Mouse (Mus musculus): ENCODE data around the gene Pole4. TPM values are rescaled to one million over a fixed set of nuclear protein-coding genes. Genes with fewer than 3 reads are reported as not detected.
A peak's percentile ranks its signal among the peaks of the same experiment; 100 is the strongest.

Gene Pole4
- polyA plus RNA-seq, 1 experiment from 2014 or later: 96.4 TPM

DNA sequence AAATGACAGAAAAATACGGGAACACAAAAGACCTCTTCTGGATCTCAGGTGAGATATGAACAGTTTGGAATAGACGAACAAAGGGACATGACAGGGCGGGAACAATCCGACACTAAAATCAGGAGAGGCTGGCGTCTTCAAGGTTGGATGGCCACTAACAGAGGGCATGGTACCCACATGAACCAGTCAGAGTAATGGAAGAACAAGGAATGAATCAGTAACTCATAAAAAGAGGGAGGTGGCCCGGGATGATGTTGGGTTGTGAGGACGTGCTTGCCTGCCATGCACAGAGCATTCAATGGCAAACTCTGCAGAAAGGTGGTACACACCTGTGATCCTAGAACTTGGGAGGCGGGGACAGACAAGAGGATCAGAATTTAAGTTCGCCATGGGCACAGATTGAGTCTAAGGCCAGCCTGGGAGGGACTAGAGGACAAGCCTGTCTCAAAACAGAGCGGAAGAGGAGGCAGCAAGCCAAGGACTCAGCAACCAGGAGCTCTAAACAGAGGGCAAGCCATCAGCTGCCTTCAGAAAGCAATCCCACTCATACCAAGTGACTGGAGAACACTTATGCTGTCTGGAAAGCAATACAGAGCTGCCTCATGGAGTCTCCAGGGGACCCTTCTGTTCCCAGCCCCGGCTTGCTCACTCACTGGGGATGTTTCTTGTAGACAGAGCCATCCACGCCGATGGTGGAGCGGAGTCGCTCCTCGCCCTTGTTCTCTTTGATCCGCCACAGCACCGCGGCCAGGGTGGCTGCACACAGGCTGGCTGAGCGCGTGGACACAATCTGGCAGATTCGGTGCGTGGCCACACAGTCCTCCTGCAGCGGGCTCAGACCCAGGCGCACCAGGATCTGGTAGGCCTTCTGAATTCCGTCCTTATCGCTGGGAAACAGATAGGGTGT, 32.7 kb upstream of the Pole4 start:
- no peaks in the 10 kb centered on the region for H3K9me3 ChIP-seq (replicated peaks)
- DNase-seq (ENCODE audit: low spot score): no peak
- H3K4me1 ChIP-seq: no peaks in the 10 kb centered on the region
- WGBS: 93% methylated on average over 27 of the region's 27 CpGs
- no peaks in the 10 kb centered on the region for H3K27me3 ChIP-seq (ENCODE audit: low read depth, poor library complexity, severe bottlenecking)
- no peak overlapping the region for H3K4me3 ChIP-seq
- H3K27ac ChIP-seq (replicated peaks): no peak overlapping the region
- peaks cover 90% of the 10 kb centered on the region for H3K36me3 ChIP-seq

DNA sequence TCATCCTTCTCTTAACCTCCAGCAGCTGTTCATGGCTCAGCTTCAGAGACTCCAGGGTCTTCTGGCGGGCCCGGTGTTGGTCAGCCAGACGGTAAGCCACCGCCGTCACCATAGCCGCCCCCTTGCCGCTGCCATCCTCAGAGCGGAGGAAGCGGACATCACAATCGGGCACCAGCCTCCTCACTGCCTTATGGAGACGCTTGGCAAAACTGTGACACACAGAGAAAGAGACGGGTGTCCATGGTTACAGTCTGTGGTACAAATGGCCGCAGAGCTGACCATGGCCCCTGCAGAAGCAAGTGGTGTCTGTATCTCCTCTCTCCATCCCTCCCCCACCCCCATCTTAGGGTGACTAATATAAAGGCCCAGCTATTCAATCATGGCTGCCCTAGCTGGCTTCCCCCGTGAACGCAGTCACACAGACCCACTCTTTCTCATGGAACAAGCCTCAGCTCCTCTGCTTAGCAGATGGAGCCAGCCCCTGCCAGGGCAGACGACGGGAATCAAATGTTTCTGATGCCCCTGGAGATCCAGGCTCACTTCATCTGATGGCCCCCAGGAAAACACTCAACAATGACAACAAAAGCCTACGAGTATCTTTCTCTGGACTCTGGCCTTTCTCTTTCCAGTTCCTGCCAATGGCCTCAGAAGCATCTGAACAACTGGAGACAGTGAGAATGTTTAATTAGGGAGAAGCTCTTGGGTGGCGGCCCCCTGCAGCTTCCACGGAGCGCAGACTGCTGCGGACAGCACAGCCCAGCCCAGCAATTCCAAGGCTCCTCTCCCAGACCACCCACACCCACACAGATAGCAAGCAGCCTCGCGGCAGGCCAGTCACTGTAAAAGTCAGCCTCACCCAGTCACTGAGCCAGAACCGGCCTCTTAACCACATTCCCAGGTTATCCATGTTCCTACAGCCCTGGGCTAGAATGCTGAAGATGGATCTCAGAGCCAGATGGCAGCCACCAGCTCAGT, 31.7 kb upstream of the Pole4 start:
- Histone ChIP-seq H3K4me1 (no peaks in the 10 kb centered on the region), H3K4me3 (no peak overlapping the region), H3K27ac (replicated peaks) (no peak overlapping the region), H3K36me3 (peaks cover 86% of the 10 kb centered on the region), H3K9me3 (replicated peaks) (no peaks in the 10 kb centered on the region), H3K27me3 (ENCODE audit: low read depth, poor library complexity, severe bottlenecking) (no peaks in the 10 kb centered on the region)
- DNase-seq (ENCODE audit: low spot score): no peak
- 90% methylated on average over 25 of the region's 25 CpGs for WGBS

DNA sequence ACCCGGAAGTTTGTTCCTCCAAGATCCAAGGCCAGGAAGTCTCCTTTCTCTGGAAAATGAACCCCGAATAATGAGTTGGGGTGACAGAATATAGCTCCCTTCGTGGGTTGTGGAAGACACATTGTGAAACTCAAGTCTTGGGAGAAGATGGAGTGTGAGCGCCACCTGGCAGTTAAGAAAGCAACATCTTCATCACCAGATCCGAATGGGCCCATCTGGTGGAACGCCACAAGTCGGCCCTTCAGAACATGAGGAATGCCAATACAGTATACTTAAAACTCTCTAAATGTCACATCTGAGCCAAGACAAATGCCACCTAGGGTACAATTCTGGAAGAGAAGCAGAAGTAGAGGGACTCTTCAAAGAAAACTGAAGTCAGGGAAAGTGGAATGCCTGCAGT, 30.2 kb upstream of the Pole4 start:
- Histone ChIP-seq H3K4me3 (no peak overlapping the region), H3K36me3 (peaks cover 89% of the 10 kb centered on the region), H3K27ac (replicated peaks) (no peak overlapping the region), H3K9me3 (replicated peaks) (no peaks in the 10 kb centered on the region), H3K4me1 (no peaks in the 10 kb centered on the region), H3K27me3 (ENCODE audit: low read depth, poor library complexity, severe bottlenecking) (no peaks in the 10 kb centered on the region)
- no peak for DNase-seq (ENCODE audit: low spot score)
- 88% methylated on average over 7 of the region's 7 CpGs for WGBS

DNA sequence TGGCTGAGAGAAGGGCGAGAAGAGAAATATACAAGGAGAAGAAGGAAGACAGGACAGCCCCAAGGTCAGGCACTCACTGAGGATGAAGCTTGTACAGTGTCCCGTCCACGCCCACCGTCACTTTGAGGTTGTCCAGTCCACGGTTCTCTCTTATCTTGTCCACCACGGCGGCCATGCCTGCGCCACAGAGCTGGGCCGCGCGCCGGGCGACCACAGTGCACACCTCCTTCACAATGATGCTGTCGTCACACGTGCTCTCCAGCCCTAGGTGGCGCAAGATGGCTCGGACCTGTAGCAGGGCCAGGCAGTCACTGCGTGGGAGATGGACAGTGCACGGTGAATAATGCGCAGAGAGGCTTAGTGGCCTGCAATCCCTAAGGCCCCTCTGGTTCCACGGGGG, 23.5 kb upstream of the Pole4 start:
- no peaks in the 10 kb centered on the region for H3K27me3 ChIP-seq (ENCODE audit: low read depth, poor library complexity, severe bottlenecking)
- 91% methylated on average over 21 of the region's 21 CpGs for WGBS
- peaks cover 92% of the 10 kb centered on the region for H3K36me3 ChIP-seq
- no peaks in the 10 kb centered on the region for H3K9me3 ChIP-seq (replicated peaks)
- no peak overlapping the region for H3K4me3 ChIP-seq
- no peak for DNase-seq (ENCODE audit: low spot score)
- peaks cover 5% of the 10 kb centered on the region for H3K4me1 ChIP-seq
- H3K27ac ChIP-seq (replicated peaks): no peak overlapping the region

DNA sequence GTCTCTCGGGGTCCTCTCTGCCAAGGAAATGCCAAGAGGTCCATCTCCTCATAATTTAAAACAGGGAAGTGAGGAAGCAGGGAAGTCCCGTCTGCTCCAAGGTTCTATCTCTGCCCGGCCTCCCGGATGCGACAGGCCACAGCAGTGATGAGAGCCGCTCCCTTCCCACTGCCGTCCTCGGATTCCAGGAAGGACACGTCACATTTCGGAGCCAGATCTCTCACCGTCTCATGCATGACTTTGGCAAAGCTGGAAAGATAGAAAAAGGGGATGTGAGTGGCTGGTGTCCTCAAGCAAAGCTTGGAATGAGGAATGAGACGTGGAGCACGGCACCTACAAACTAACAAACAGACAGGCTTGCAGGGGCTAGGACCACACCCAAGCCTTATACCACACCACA, 22.0 kb upstream of the Pole4 start:
- Histone ChIP-seq H3K27me3 (ENCODE audit: low read depth, poor library complexity, severe bottlenecking) (no peaks in the 10 kb centered on the region), H3K9me3 (replicated peaks) (no peaks in the 10 kb centered on the region), H3K27ac (replicated peaks) (no peak overlapping the region), H3K36me3 (peaks cover 85% of the 10 kb centered on the region), H3K4me3 (no peak overlapping the region), H3K4me1 (peaks cover 15% of the 10 kb centered on the region)
- WGBS: 95% methylated on average over 13 of the region's 13 CpGs
- DNase-seq (ENCODE audit: low spot score): no peak

DNA sequence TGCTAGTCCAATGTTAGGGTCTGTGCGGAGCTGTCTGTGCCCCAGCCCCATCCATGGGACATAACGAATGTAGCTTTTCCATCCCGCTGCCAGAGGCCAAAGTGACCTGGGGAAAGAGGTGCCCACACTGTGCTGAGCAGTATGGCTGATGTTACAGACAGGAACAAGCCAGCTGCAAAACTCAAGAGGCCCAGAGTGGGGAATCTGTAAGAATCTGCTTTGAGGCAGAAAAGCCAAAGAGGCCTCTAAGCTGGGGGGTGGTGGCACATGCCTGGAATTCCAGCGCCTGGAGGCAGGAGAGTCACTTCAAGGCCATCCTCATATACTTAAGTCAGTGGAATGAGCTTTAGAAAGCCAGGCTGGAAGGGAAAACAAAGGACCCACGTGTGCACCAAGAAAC, 18.2 kb upstream of the Pole4 start:
- Histone ChIP-seq H3K4me3 (no peak overlapping the region), H3K27ac (replicated peaks) (peak overlapping the region; percentile 76), H3K4me1 (peaks cover 15% of the 10 kb centered on the region), H3K36me3 (peaks cover 46% of the 10 kb centered on the region), H3K27me3 (ENCODE audit: low read depth, poor library complexity, severe bottlenecking) (no peaks in the 10 kb centered on the region), H3K9me3 (replicated peaks) (no peaks in the 10 kb centered on the region)
- peak; percentile 53 for DNase-seq (ENCODE audit: low spot score)
- 47% methylated on average over 5 of the region's 5 CpGs for WGBS

GRCm38 (mm10) chr6:82716126-82716525, 11.0 kb upstream of the Pole4 start:
- H3K27me3 ChIP-seq (ENCODE audit: low read depth, poor library complexity, severe bottlenecking): no peaks in the 10 kb centered on the region
- DNase-seq (ENCODE audit: low spot score): no peak
- no peak overlapping the region for H3K27ac ChIP-seq (replicated peaks)
- no peaks in the 10 kb centered on the region for H3K4me1 ChIP-seq
- no peaks in the 10 kb centered on the region for H3K9me3 ChIP-seq (replicated peaks)
- H3K36me3 ChIP-seq: no peaks in the 10 kb centered on the region
- H3K4me3 ChIP-seq: no peak overlapping the region
- WGBS: 89% methylated on average over 4 of the region's 4 CpGs

DNA sequence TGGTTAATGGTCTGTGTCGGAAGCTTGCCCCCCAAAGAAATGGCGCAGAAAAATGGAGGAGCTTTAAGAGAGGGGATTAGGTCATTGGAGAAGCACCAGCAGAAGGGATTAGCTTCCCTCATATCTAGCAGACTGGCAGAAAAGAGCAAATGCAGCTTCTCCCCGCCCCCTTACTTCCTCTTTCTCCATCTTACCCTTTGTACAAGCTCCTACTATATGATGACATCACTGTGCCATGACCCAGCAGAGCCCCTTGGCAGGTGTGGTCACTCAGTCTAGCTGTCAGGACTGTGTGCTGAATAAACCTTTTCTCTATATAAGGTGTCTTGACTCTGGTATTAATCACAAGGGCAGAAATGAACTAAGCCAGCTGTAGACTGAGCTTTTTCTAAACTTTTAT, 10.5 kb upstream of the Pole4 start:
- Histone ChIP-seq H3K4me1 (no peaks in the 10 kb centered on the region), H3K27ac (replicated peaks) (no peak overlapping the region), H3K27me3 (ENCODE audit: low read depth, poor library complexity, severe bottlenecking) (no peaks in the 10 kb centered on the region), H3K36me3 (no peaks in the 10 kb centered on the region), H3K4me3 (no peak overlapping the region), H3K9me3 (replicated peaks) (no peaks in the 10 kb centered on the region)
- no peak for DNase-seq (ENCODE audit: low spot score)
- 86% methylated on average over 3 of the region's 3 CpGs for WGBS

DNA sequence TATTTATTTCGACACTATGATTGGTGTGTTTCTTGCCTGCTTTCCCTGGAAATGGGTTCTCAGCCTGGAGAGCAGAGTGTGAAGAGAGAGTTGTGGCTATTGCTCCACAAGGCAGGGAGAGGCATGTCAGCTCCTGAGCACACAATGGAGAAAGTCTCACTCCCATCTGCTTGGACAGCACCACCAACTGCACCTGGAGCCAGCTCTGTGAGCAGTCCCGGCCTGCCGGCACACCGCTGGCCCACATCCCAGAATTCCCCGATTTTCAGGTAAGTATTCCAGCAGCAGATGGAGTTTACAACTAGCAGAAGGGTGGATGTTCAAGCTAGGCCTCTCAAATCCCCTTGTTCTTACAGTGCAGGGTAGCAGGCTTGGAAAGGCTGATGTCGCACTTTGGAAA, 10.1 kb upstream of the Pole4 start:
- no peak overlapping the region for H3K27ac ChIP-seq (replicated peaks)
- H3K36me3 ChIP-seq: no peaks in the 10 kb centered on the region
- 92% methylated on average over 6 of the region's 6 CpGs for WGBS
- no peak overlapping the region for H3K4me3 ChIP-seq
- H3K9me3 ChIP-seq (replicated peaks): no peaks in the 10 kb centered on the region
- H3K27me3 ChIP-seq (ENCODE audit: low read depth, poor library complexity, severe bottlenecking): no peaks in the 10 kb centered on the region
- no peaks in the 10 kb centered on the region for H3K4me1 ChIP-seq
- no peak for DNase-seq (ENCODE audit: low spot score)

DNA sequence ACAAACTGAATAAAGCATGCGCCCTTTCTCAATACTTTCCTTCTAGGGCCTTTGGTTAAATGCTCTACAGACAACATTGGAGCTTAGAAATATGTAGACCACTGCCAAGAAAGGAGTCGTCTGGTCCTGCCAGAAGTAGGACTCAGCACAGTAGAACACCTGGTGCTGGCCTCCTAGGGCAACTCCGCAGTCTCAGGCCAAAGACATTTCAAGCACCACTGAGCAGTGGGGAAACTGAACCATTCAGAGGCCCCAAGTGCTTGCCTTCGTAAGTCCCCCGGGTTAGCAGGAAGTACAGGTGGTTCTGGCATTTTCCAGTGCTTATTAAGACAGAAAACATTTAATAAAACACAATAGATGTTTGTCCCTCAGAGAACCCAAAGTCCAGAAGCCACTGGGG, 9.7 kb upstream of the Pole4 start:
- Histone ChIP-seq H3K9me3 (replicated peaks) (no peaks in the 10 kb centered on the region), H3K4me3 (no peak overlapping the region), H3K36me3 (no peaks in the 10 kb centered on the region), H3K27me3 (ENCODE audit: low read depth, poor library complexity, severe bottlenecking) (no peaks in the 10 kb centered on the region), H3K4me1 (no peaks in the 10 kb centered on the region), H3K27ac (replicated peaks) (no peak overlapping the region)
- no peak for DNase-seq (ENCODE audit: low spot score)
- WGBS: 86% methylated on average over 5 of the region's 5 CpGs

DNA sequence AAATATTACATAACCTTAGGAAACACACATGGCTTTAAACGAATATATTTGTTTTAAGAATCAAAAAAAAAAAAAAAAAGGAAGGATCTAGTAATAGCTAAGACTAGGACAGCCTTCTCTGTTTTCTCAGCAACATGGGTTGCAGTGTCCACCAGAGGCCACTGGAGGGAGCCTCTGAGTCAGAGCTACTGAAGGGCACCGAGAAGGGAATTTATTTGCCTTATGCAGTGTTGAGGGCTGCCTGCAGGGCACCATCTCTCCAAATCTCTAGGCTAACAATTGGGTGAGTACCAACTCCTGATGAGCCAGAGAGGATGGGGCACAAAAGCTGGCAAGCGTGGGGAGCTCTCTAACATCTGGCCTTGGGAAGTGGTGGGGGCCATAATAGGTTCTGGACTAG, 9.1 kb upstream of the Pole4 start:
- Histone ChIP-seq H3K9me3 (replicated peaks) (no peaks in the 10 kb centered on the region), H3K4me1 (no peaks in the 10 kb centered on the region), H3K27ac (replicated peaks) (no peak overlapping the region), H3K36me3 (no peaks in the 10 kb centered on the region), H3K4me3 (no peak overlapping the region), H3K27me3 (ENCODE audit: low read depth, poor library complexity, severe bottlenecking) (no peaks in the 10 kb centered on the region)
- peak; percentile 70 for DNase-seq (ENCODE audit: low spot score)
- WGBS: 16% methylated on average over 3 of the region's 3 CpGs

DNA sequence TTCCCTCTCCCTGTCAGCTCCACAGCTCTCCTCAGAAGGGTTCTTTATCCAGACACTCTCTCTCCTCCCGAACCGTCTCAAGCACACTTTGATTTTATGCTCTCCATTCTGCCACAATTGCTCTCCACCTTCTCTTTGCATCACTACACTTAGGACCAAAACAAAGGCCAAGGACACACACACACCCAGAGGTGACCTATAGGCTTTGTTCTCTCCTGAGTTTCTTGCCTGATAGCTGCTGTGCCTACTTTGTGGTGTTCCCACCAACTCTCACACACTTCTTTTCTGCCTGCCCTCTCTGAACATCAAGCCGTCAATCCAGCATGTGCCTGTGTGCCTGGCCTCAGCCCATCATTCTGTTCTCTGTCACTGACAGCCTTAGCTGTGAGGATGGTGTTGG, 2.6 kb upstream of the Pole4 start:
- 77% methylated on average over 3 of the region's 3 CpGs for WGBS
- no peaks in the 10 kb centered on the region for H3K36me3 ChIP-seq
- H3K4me1 ChIP-seq: no peaks in the 10 kb centered on the region
- no peaks in the 10 kb centered on the region for H3K9me3 ChIP-seq (replicated peaks)
- 0 out of 2 replicates have a peak, but pooled peaks cover 6% of the 10 kb centered on the region for H3K27me3 ChIP-seq (ENCODE audit: low read depth, poor library complexity, severe bottlenecking)
- no peak for DNase-seq (ENCODE audit: low spot score)
- H3K27ac ChIP-seq (replicated peaks): no peak overlapping the region
- no peak overlapping the region for H3K4me3 ChIP-seq

GRCm38 (mm10) chr6:82707241-82707640, 2.1 kb upstream of the Pole4 start:
- Histone ChIP-seq H3K27me3 (ENCODE audit: low read depth, poor library complexity, severe bottlenecking) (0 out of 2 replicates have a peak, but pooled peaks cover 6% of the 10 kb centered on the region), H3K9me3 (replicated peaks) (no peaks in the 10 kb centered on the region), H3K27ac (replicated peaks) (0 out of 2 replicates have a peak overlapping the region, but pooled peaks have one; percentile 30), H3K4me3 (no peak overlapping the region), H3K4me1 (peaks cover 3% of the 10 kb centered on the region), H3K36me3 (no peaks in the 10 kb centered on the region)
- 92% methylated on average over 10 of the region's 10 CpGs for WGBS
- no peak for DNase-seq (ENCODE audit: low spot score)

Measured in midbrain, embryonic 10.5 days (tissue).